Mouse (Mus musculus): ENCODE measurements at regions not wholly inside any gene's neighbourhood (a gene's known extent, or its start where the extent isn't known, plus 50 kb on each side); places are given as distances from the start of the nearest gene placed in this dataset.

- TF ChIP-seq CTCF (IDR thresholded peaks at IDR 0.05; ENCODE audit: low read depth): no peak
- WGBS: 82% methylated on average over 3 of the region's 3 CpGs
- H3K4me1 ChIP-seq (replicated peaks; ENCODE audit: control insufficient read depth, insufficient read depth, low read length): no peaks in the 10 kb centered on the region; the same call in 1 of the 2 replicates
- no peaks in the 10 kb centered on the region for H3K9me3 ChIP-seq (ENCODE audit: control insufficient read depth)
- H3K4me3 ChIP-seq (ENCODE audit: low read depth, low read length): no peak overlapping the region
- H3K9ac ChIP-seq (ENCODE audit: low read depth, low read length): no peak overlapping the region
- no peaks in the 10 kb centered on the region for H3K27me3 ChIP-seq (replicated peaks; ENCODE audit: control insufficient read depth, insufficient read depth, low read length)
- ATAC-seq: no peak
- H3K27ac ChIP-seq (ENCODE audit: low read depth, low read length): no peak overlapping the region
- H3K4me2 ChIP-seq (replicated peaks; ENCODE audit: low read depth): no peak overlapping the region
- H3K36me3 ChIP-seq (ENCODE audit: control insufficient read depth, insufficient read depth): no peaks in the 10 kb centered on the region
Observed at GRCm38 (mm10) chr9:92768432-92768831, 226.4 kb downstream of the Plod2 start.

GRCm38 (mm10) chr9:92769528-92769927 is 227.5 kb downstream of the Plod2 start:
- no peak overlapping the region for H3K9ac ChIP-seq (ENCODE audit: low read depth, low read length)
- 56% methylated on average over 2 of the region's 2 CpGs for WGBS
- H3K27ac ChIP-seq (ENCODE audit: low read depth, low read length): no peak overlapping the region
- peak; percentile 81 for TF ChIP-seq CTCF (IDR thresholded peaks at IDR 0.05; ENCODE audit: low read depth)
- no peaks in the 10 kb centered on the region for H3K27me3 ChIP-seq (replicated peaks; ENCODE audit: control insufficient read depth, insufficient read depth, low read length)
- no peaks in the 10 kb centered on the region for H3K36me3 ChIP-seq (ENCODE audit: control insufficient read depth, insufficient read depth)
- no peak overlapping the region for H3K4me3 ChIP-seq (ENCODE audit: low read depth, low read length)
- no peak for ATAC-seq
- no peak overlapping the region for H3K4me2 ChIP-seq (replicated peaks; ENCODE audit: low read depth)
- no peaks in the 10 kb centered on the region for H3K9me3 ChIP-seq (ENCODE audit: control insufficient read depth)
- no peaks in the 10 kb centered on the region; the same call in 1 of the 2 replicates for H3K4me1 ChIP-seq (replicated peaks; ENCODE audit: control insufficient read depth, insufficient read depth, low read length)

- H3K4me2 ChIP-seq (replicated peaks; ENCODE audit: low read depth): no peak overlapping the region
- TF ChIP-seq CTCF (IDR thresholded peaks at IDR 0.05; ENCODE audit: low read depth): no peak
- H3K9me3 ChIP-seq (ENCODE audit: control insufficient read depth): no peaks in the 10 kb centered on the region
- no peak overlapping the region for H3K9ac ChIP-seq (ENCODE audit: low read depth, low read length)
- no peaks in the 10 kb centered on the region for H3K36me3 ChIP-seq (ENCODE audit: control insufficient read depth, insufficient read depth)
- H3K27ac ChIP-seq (ENCODE audit: low read depth, low read length): no peak overlapping the region
- H3K4me1 ChIP-seq (replicated peaks; ENCODE audit: control insufficient read depth, insufficient read depth, low read length): no peaks in the 10 kb centered on the region; the same call in 1 of the 2 replicates
- no peaks in the 10 kb centered on the region for H3K27me3 ChIP-seq (replicated peaks; ENCODE audit: control insufficient read depth, insufficient read depth, low read length)
- WGBS: 77% methylated on average over 2 of the region's 2 CpGs
- no peak overlapping the region for H3K4me3 ChIP-seq (ENCODE audit: low read depth, low read length)
- ATAC-seq: no peak
Observed at GRCm38 (mm10) chr9:92771002-92771401, 229.0 kb downstream of the Plod2 start.

GRCm38 (mm10) chr9:92771716-92772115 is 229.7 kb downstream of the Plod2 start:
- Histone ChIP-seq H3K27me3 (replicated peaks; ENCODE audit: control insufficient read depth, insufficient read depth, low read length) (no peaks in the 10 kb centered on the region), H3K27ac (ENCODE audit: low read depth, low read length) (no peak overlapping the region), H3K9ac (ENCODE audit: low read depth, low read length) (no peak overlapping the region), H3K4me3 (ENCODE audit: low read depth, low read length) (no peak overlapping the region), H3K9me3 (ENCODE audit: control insufficient read depth) (no peaks in the 10 kb centered on the region), H3K4me1 (replicated peaks; ENCODE audit: control insufficient read depth, insufficient read depth, low read length) (no peaks in the 10 kb centered on the region; the same call in 1 of the 2 replicates), H3K36me3 (ENCODE audit: control insufficient read depth, insufficient read depth) (no peaks in the 10 kb centered on the region), H3K4me2 (replicated peaks; ENCODE audit: low read depth) (no peak overlapping the region)
- no peak for ATAC-seq
- TF ChIP-seq CTCF (IDR thresholded peaks at IDR 0.05; ENCODE audit: low read depth): no peak
- 30% methylated on average over 3 of the region's 3 CpGs for WGBS

GRCm38 (mm10) chr9:92782922-92783454 is 241.0 kb downstream of the Plod2 start:
- H3K36me3 ChIP-seq (ENCODE audit: control insufficient read depth, insufficient read depth): no peaks in the 10 kb centered on the region
- H3K27ac ChIP-seq (ENCODE audit: low read depth, low read length): no peak overlapping the region
- H3K27me3 ChIP-seq (replicated peaks; ENCODE audit: control insufficient read depth, insufficient read depth, low read length): no peaks in the 10 kb centered on the region
- H3K4me1 ChIP-seq (replicated peaks; ENCODE audit: control insufficient read depth, insufficient read depth, low read length): no peaks in the 10 kb centered on the region
- H3K9me3 ChIP-seq (ENCODE audit: control insufficient read depth): no peaks in the 10 kb centered on the region
- no peak overlapping the region for H3K9ac ChIP-seq (ENCODE audit: low read depth, low read length)
- no peak for TF ChIP-seq CTCF (IDR thresholded peaks at IDR 0.05; ENCODE audit: low read depth)
- H3K4me3 ChIP-seq (ENCODE audit: low read depth, low read length): no peak overlapping the region
- no peak overlapping the region for H3K4me2 ChIP-seq (replicated peaks; ENCODE audit: low read depth)
- no peak for ATAC-seq

- Histone ChIP-seq H3K27ac (ENCODE audit: low read depth, low read length) (no peak overlapping the region), H3K27me3 (replicated peaks; ENCODE audit: control insufficient read depth, insufficient read depth, low read length) (no peaks in the 10 kb centered on the region), H3K9me3 (ENCODE audit: control insufficient read depth) (no peaks in the 10 kb centered on the region), H3K4me2 (replicated peaks; ENCODE audit: low read depth) (no peak overlapping the region), H3K36me3 (ENCODE audit: control insufficient read depth, insufficient read depth) (no peaks in the 10 kb centered on the region), H3K9ac (ENCODE audit: low read depth, low read length) (no peak overlapping the region), H3K4me1 (replicated peaks; ENCODE audit: control insufficient read depth, insufficient read depth, low read length) (no peaks in the 10 kb centered on the region), H3K4me3 (ENCODE audit: low read depth, low read length) (no peak overlapping the region)
- WGBS: 51% methylated on average over 1 of the region's 1 CpGs
- ATAC-seq: no peak
- TF ChIP-seq CTCF (IDR thresholded peaks at IDR 0.05; ENCODE audit: low read depth): no peak
Observed at GRCm38 (mm10) chr9:92799695-92800094, 257.7 kb downstream of the Plod2 start.

- Histone ChIP-seq H3K4me2 (replicated peaks; ENCODE audit: low read depth) (no peak overlapping the region), H3K9me3 (ENCODE audit: control insufficient read depth) (no peaks in the 10 kb centered on the region), H3K4me3 (ENCODE audit: low read depth, low read length) (no peak overlapping the region), H3K27ac (ENCODE audit: low read depth, low read length) (no peak overlapping the region), H3K4me1 (replicated peaks; ENCODE audit: control insufficient read depth, insufficient read depth, low read length) (no peaks in the 10 kb centered on the region), H3K36me3 (ENCODE audit: control insufficient read depth, insufficient read depth) (no peaks in the 10 kb centered on the region), H3K27me3 (replicated peaks; ENCODE audit: control insufficient read depth, insufficient read depth, low read length) (no peaks in the 10 kb centered on the region), H3K9ac (ENCODE audit: low read depth, low read length) (no peak overlapping the region)
- TF ChIP-seq CTCF (IDR thresholded peaks at IDR 0.05; ENCODE audit: low read depth): no peak
- ATAC-seq: no peak
Observed at GRCm38 (mm10) chr9:92809469-92809868, 267.4 kb downstream of the Plod2 start.

Data from intestine, postnatal 0 days (tissue).